In genomic region chr11:5415617-5416338, GRCm38 (mm10) we compare ENCODE assay signal across 8 mouse cellular contexts. TPM values are rescaled to one million over a fixed set of nuclear protein-coding genes. Genes with fewer than 3 reads are reported as not detected.
DNase-seq lines count a peak whose midpoint lies in the region; ATAC-seq and TF ChIP-seq lines count a peak whose summit lies in the region.

No protein-coding gene starts in this region.

- H3K4me3 ChIP-seq in intestine, postnatal 0 days (ENCODE audit: low read depth, low read length): no peak overlapping the region
- H3K4me3 ChIP-seq in limb, embryonic 13.5 days: no peak overlapping the region
- no peak overlapping the region for H3K4me3 ChIP-seq in neural tube, embryonic 13.5 days

- peak; percentile 58 for DNase-seq in CD4-positive, CD25-positive, alpha-beta regulatory T cell, adult 2 months (ENCODE audit: low read depth, low spot score)
- peak; percentile 36 for DNase-seq in Muller cell, postnatal 12 days (ENCODE audit: inconsistent ontology term)
- DNase-seq in forelimb bud, embryonic 11.5 days (ENCODE audit: low read depth, low spot score): peak; percentile 78
- no peak for DNase-seq in urinary bladder, adult 18-20 months (ENCODE audit: low spot score in 2 of 2)

- H3K27ac ChIP-seq in intestine, postnatal 0 days (ENCODE audit: low read depth, low read length): no peak overlapping the region
- H3K27ac ChIP-seq in limb, embryonic 13.5 days: peak overlapping the region; percentile 86
- peak overlapping the region; percentile 67 for H3K27ac ChIP-seq in neural tube, embryonic 13.5 days (replicated peaks)

- no peaks in the 10 kb centered on the region for H3K36me3 ChIP-seq in intestine, postnatal 0 days (ENCODE audit: control insufficient read depth, insufficient read depth)
- H3K36me3 ChIP-seq in limb, embryonic 13.5 days: no peaks in the 10 kb centered on the region
- no peaks in the 10 kb centered on the region for H3K36me3 ChIP-seq in neural tube, embryonic 13.5 days

- no peak for TF ChIP-seq CTCF in intestine, postnatal 0 days (IDR thresholded peaks at IDR 0.05; ENCODE audit: low read depth)

- ATAC-seq in intestine, postnatal 0 days: peak; percentile 36; the same call in 1 of the 2 replicates
- ATAC-seq in limb, embryonic 13.5 days (ENCODE audit: low FRiP score, low read depth): peak; percentile 88
- ATAC-seq in neural tube, embryonic 13.5 days (ENCODE audit: low read depth): no peak
- no peak for ATAC-seq in erythroid progenitor cell, adult 5-6 weeks (replicated peaks; ENCODE audit: low FRiP score, poor library complexity, severe bottlenecking)

- H3K4me2 ChIP-seq in intestine, postnatal 0 days (replicated peaks; ENCODE audit: low read depth): no peak overlapping the region
- peak overlapping the region; percentile 51 for H3K4me2 ChIP-seq in limb, embryonic 13.5 days (replicated peaks)
- H3K4me2 ChIP-seq in neural tube, embryonic 13.5 days: no peak overlapping the region

- WGBS in intestine, postnatal 0 days: 16% methylated on average over 6 of the region's 6 CpGs
- 4% methylated on average over 6 of the region's 6 CpGs for WGBS in limb, embryonic 13.5 days
- 11% methylated on average over 6 of the region's 6 CpGs for WGBS in neural tube, embryonic 13.5 days

- H3K9ac ChIP-seq in intestine, postnatal 0 days (ENCODE audit: low read depth, low read length): no peak overlapping the region
- peak overlapping the region; percentile 46 for H3K9ac ChIP-seq in limb, embryonic 13.5 days
- peak overlapping the region; percentile 26; the same call in 1 of the 2 replicates for H3K9ac ChIP-seq in neural tube, embryonic 13.5 days

- no peaks in the 10 kb centered on the region for H3K9me3 ChIP-seq in intestine, postnatal 0 days (ENCODE audit: control insufficient read depth)
- no peaks in the 10 kb centered on the region for H3K9me3 ChIP-seq in limb, embryonic 13.5 days
- no peaks in the 10 kb centered on the region for H3K9me3 ChIP-seq in neural tube, embryonic 13.5 days

- no peaks in the 10 kb centered on the region for H3K27me3 ChIP-seq in intestine, postnatal 0 days (replicated peaks; ENCODE audit: control insufficient read depth, insufficient read depth, low read length)
- no peaks in the 10 kb centered on the region for H3K27me3 ChIP-seq in limb, embryonic 13.5 days
- no peaks in the 10 kb centered on the region for H3K27me3 ChIP-seq in neural tube, embryonic 13.5 days

- no peaks in the 10 kb centered on the region; the same call in 1 of the 2 replicates for H3K4me1 ChIP-seq in intestine, postnatal 0 days (replicated peaks; ENCODE audit: control insufficient read depth, insufficient read depth, low read length)
- peaks cover 72% of the 10 kb centered on the region for H3K4me1 ChIP-seq in limb, embryonic 13.5 days
- H3K4me1 ChIP-seq in neural tube, embryonic 13.5 days (replicated peaks): peaks cover 40% of the 10 kb centered on the region

RNA-seq across cellular contexts. Expression of gene Znrf3, which starts 28.9 kb away (rescaled TPM):
- 3.2 and 3.5 TPM in 2 replicates for polyA plus RNA-seq in intestine, postnatal 0 days (2015; fragmentation: Nextera tagmentation; extraction: Ambion mirVana)
- 14.8 and 16.0 TPM in 2 replicates for polyA plus RNA-seq in limb, embryonic 13.5 days (2015; fragmentation: Nextera tagmentation; extraction: Ambion mirVana)
- 7.5 and 8.1 TPM in 2 replicates for polyA plus RNA-seq in neural tube, embryonic 13.5 days (2015; fragmentation: Nextera tagmentation; extraction: Ambion mirVana)
- total RNA-seq in erythroid progenitor cell, adult 5-6 weeks (2015; ENCODE audit: low replicate concordance): 1.4 and 2.1 TPM in 2 replicates
- total RNA-seq in erythroid progenitor cell, adult 5-6 weeks (2017; ENCODE audit: low replicate concordance): 0.39 and 1.1 TPM in 2 replicates

Comparison
In these comparisons a context has a peak if more than half of its experiments do, and no peak if none do; other contexts are left out.
1. DNase-seq: peak in CD4-positive, CD25-positive, alpha-beta regulatory T cell, adult 2 months (single experiment), Muller cell, postnatal 12 days (single experiment) and forelimb bud, embryonic 11.5 days (single experiment); none in urinary bladder, adult 18-20 months (0 of 2).
2. ATAC-seq: peak in intestine, postnatal 0 days (single experiment) and limb, embryonic 13.5 days (single experiment); none in neural tube, embryonic 13.5 days (single experiment) and erythroid progenitor cell, adult 5-6 weeks (single experiment).